Mouse (Mus musculus): ENCODE measurements at regions not wholly inside any gene's neighbourhood (a gene's known extent, or its start where the extent isn't known, plus 50 kb on each side); places are given as distances from the start of the nearest gene placed in this dataset.

GRCm38 (mm10) chr11:40879589-40879988 is 124.5 kb upstream of the Ccng1 start:
- TF ChIP-seq CTCF (IDR thresholded peaks at IDR 0.05) = no peak
- no peak for TF ChIP-seq EP300 (IDR thresholded peaks at IDR 0.05)

All from lung, postnatal 0 days (tissue).